Mouse (Mus musculus): ENCODE measurements around the gene Hmgb4. TPM values are rescaled to one million over a fixed set of nuclear protein-coding genes. Genes with fewer than 3 reads are reported as not detected.

The Hmgb4 gene
- polyA plus RNA-seq, 1 experiment from 2014 or later: not detected

- WGBS: 23% methylated on average over 19 of the region's 19 CpGs
- no peaks in the 10 kb centered on the region for H3K36me3 ChIP-seq (ENCODE audit: control insufficient read depth, insufficient read depth, low read length)
- no peak overlapping the region for H3K4me3 ChIP-seq (ENCODE audit: low read depth, low read length)
- H3K27me3 ChIP-seq (ENCODE audit: control insufficient read depth, insufficient read depth, low read length): no peaks in the 10 kb centered on the region
- H3K9ac ChIP-seq (replicated peaks; ENCODE audit: low read depth, low read length): no peak overlapping the region
- H3K9me3 ChIP-seq (ENCODE audit: control insufficient read depth, low read depth, low read length): no peaks in the 10 kb centered on the region
- H3K4me2 ChIP-seq (replicated peaks; ENCODE audit: low read depth, low read length): no peak overlapping the region; the same call in 1 of the 2 replicates
- no peak overlapping the region for H3K27ac ChIP-seq (ENCODE audit: low read length)
- ATAC-seq (ENCODE audit: insufficient number of reproducible peaks, insufficient read depth, low FRiP score, low read depth): peak; percentile 71; the same call in 1 of the 2 replicates
- H3K4me1 ChIP-seq (ENCODE audit: control insufficient read depth, insufficient read depth, low read length): peaks cover 12% of the 10 kb centered on the region; the same call in 1 of the 2 replicates
These were observed 10.2 kb upstream of the Hmgb4 start for GRCm38 (mm10) chr4:128270931-128271330.

GRCm38 (mm10) chr4:128270177-128270576, 9.4 kb upstream of the Hmgb4 start:
- WGBS: 51% methylated on average over 10 of the region's 10 CpGs
- Histone ChIP-seq H3K27ac (ENCODE audit: low read length) (no peak overlapping the region), H3K4me2 (replicated peaks; ENCODE audit: low read depth, low read length) (no peak overlapping the region)

GRCm38 (mm10) chr4:128269261-128269875, 8.6 kb upstream of the Hmgb4 start:
- H3K36me3 ChIP-seq (ENCODE audit: control insufficient read depth, insufficient read depth, low read length): no peaks in the 10 kb centered on the region
- no peak overlapping the region for H3K9ac ChIP-seq (replicated peaks; ENCODE audit: low read depth, low read length)
- H3K9me3 ChIP-seq (ENCODE audit: control insufficient read depth, low read depth, low read length): no peaks in the 10 kb centered on the region
- H3K4me1 ChIP-seq (ENCODE audit: control insufficient read depth, insufficient read depth, low read length): peaks cover 12% of the 10 kb centered on the region; the same call in 1 of the 2 replicates
- 86% methylated on average over 9 of the region's 9 CpGs for WGBS
- H3K4me3 ChIP-seq (ENCODE audit: low read depth, low read length): no peak overlapping the region
- no peak overlapping the region for H3K4me2 ChIP-seq (replicated peaks; ENCODE audit: low read depth, low read length)
- no peak for ATAC-seq (ENCODE audit: insufficient number of reproducible peaks, insufficient read depth, low FRiP score, low read depth)
- H3K27me3 ChIP-seq (ENCODE audit: control insufficient read depth, insufficient read depth, low read length): no peaks in the 10 kb centered on the region
- no peak overlapping the region for H3K27ac ChIP-seq (ENCODE audit: low read length)

More at GRCm38 (mm10) chr4:128270177-128270576, 9.4 kb upstream of the Hmgb4 start:
- Histone ChIP-seq H3K4me1 (ENCODE audit: control insufficient read depth, insufficient read depth, low read length) (peaks cover 12% of the 10 kb centered on the region; the same call in 1 of the 2 replicates), H3K27me3 (ENCODE audit: control insufficient read depth, insufficient read depth, low read length) (no peaks in the 10 kb centered on the region), H3K9me3 (ENCODE audit: control insufficient read depth, low read depth, low read length) (no peaks in the 10 kb centered on the region), H3K4me3 (ENCODE audit: low read depth, low read length) (no peak overlapping the region), H3K9ac (replicated peaks; ENCODE audit: low read depth, low read length) (no peak overlapping the region), H3K36me3 (ENCODE audit: control insufficient read depth, insufficient read depth, low read length) (no peaks in the 10 kb centered on the region)
- ATAC-seq (ENCODE audit: insufficient number of reproducible peaks, insufficient read depth, low FRiP score, low read depth): no peak

- Histone ChIP-seq H3K27me3 (ENCODE audit: control insufficient read depth, insufficient read depth, low read length) (no peaks in the 10 kb centered on the region), H3K36me3 (ENCODE audit: control insufficient read depth, insufficient read depth, low read length) (no peaks in the 10 kb centered on the region), H3K4me1 (ENCODE audit: control insufficient read depth, insufficient read depth, low read length) (peaks cover 4% of the 10 kb centered on the region; the same call in 1 of the 2 replicates), H3K4me3 (ENCODE audit: low read depth, low read length) (no peak overlapping the region), H3K9me3 (ENCODE audit: control insufficient read depth, low read depth, low read length) (no peaks in the 10 kb centered on the region), H3K9ac (replicated peaks; ENCODE audit: low read depth, low read length) (no peak overlapping the region), H3K4me2 (replicated peaks; ENCODE audit: low read depth, low read length) (no peak overlapping the region), H3K27ac (ENCODE audit: low read length) (no peak overlapping the region)
- no peak for ATAC-seq (ENCODE audit: insufficient number of reproducible peaks, insufficient read depth, low FRiP score, low read depth)
- WGBS: 73% methylated on average over 3 of the region's 3 CpGs
These were observed 4.6 kb upstream of the Hmgb4 start for GRCm38 (mm10) chr4:128265341-128265740.

GRCm38 (mm10) chr4:128264491-128264890, 3.7 kb upstream of the Hmgb4 start:
- Histone ChIP-seq H3K9me3 (ENCODE audit: control insufficient read depth, low read depth, low read length) (no peaks in the 10 kb centered on the region), H3K27me3 (ENCODE audit: control insufficient read depth, insufficient read depth, low read length) (no peaks in the 10 kb centered on the region), H3K9ac (replicated peaks; ENCODE audit: low read depth, low read length) (no peak overlapping the region), H3K4me2 (replicated peaks; ENCODE audit: low read depth, low read length) (no peak overlapping the region), H3K36me3 (ENCODE audit: control insufficient read depth, insufficient read depth, low read length) (no peaks in the 10 kb centered on the region), H3K4me1 (ENCODE audit: control insufficient read depth, insufficient read depth, low read length) (no peaks in the 10 kb centered on the region), H3K4me3 (ENCODE audit: low read depth, low read length) (no peak overlapping the region), H3K27ac (ENCODE audit: low read length) (no peak overlapping the region)
- WGBS: 79% methylated on average over 5 of the region's 5 CpGs
- no peak for ATAC-seq (ENCODE audit: insufficient number of reproducible peaks, insufficient read depth, low FRiP score, low read depth)

- H3K27ac ChIP-seq (ENCODE audit: low read length): no peak overlapping the region
- H3K4me3 ChIP-seq (ENCODE audit: low read depth, low read length): no peak overlapping the region
- H3K4me1 ChIP-seq (ENCODE audit: control insufficient read depth, insufficient read depth, low read length): no peaks in the 10 kb centered on the region
- ATAC-seq (ENCODE audit: insufficient number of reproducible peaks, insufficient read depth, low FRiP score, low read depth): no peak
- no peak overlapping the region for H3K9ac ChIP-seq (replicated peaks; ENCODE audit: low read depth, low read length)
- H3K27me3 ChIP-seq (ENCODE audit: control insufficient read depth, insufficient read depth, low read length): no peaks in the 10 kb centered on the region
- H3K36me3 ChIP-seq (ENCODE audit: control insufficient read depth, insufficient read depth, low read length): no peaks in the 10 kb centered on the region
- WGBS: 84% methylated on average over 5 of the region's 5 CpGs
- H3K9me3 ChIP-seq (ENCODE audit: control insufficient read depth, low read depth, low read length): no peaks in the 10 kb centered on the region
- H3K4me2 ChIP-seq (replicated peaks; ENCODE audit: low read depth, low read length): no peak overlapping the region
These were observed 1.5 kb downstream of the Hmgb4 start for GRCm38 (mm10) chr4:128259211-128259610.

GRCm38 (mm10) chr4:128248676-128249075, 12.1 kb downstream of the Hmgb4 start:
- Histone ChIP-seq H3K4me3 (ENCODE audit: low read depth, low read length) (no peak overlapping the region), H3K27me3 (ENCODE audit: control insufficient read depth, insufficient read depth, low read length) (no peaks in the 10 kb centered on the region), H3K27ac (ENCODE audit: low read length) (no peak overlapping the region), H3K4me1 (ENCODE audit: control insufficient read depth, insufficient read depth, low read length) (no peaks in the 10 kb centered on the region), H3K9me3 (ENCODE audit: control insufficient read depth, low read depth, low read length) (no peaks in the 10 kb centered on the region), H3K36me3 (ENCODE audit: control insufficient read depth, insufficient read depth, low read length) (no peaks in the 10 kb centered on the region), H3K9ac (replicated peaks; ENCODE audit: low read depth, low read length) (no peak overlapping the region), H3K4me2 (replicated peaks; ENCODE audit: low read depth, low read length) (no peak overlapping the region)
- no peak for ATAC-seq (ENCODE audit: insufficient number of reproducible peaks, insufficient read depth, low FRiP score, low read depth)
- WGBS: 8% methylated on average over 5 of the region's 5 CpGs

- 32% methylated on average over 2 of the region's 2 CpGs for WGBS
- Histone ChIP-seq H3K9ac (replicated peaks; ENCODE audit: low read depth, low read length) (no peak overlapping the region), H3K4me1 (ENCODE audit: control insufficient read depth, insufficient read depth, low read length) (no peaks in the 10 kb centered on the region), H3K4me3 (ENCODE audit: low read depth, low read length) (no peak overlapping the region), H3K9me3 (ENCODE audit: control insufficient read depth, low read depth, low read length) (no peaks in the 10 kb centered on the region), H3K4me2 (replicated peaks; ENCODE audit: low read depth, low read length) (no peak overlapping the region), H3K36me3 (ENCODE audit: control insufficient read depth, insufficient read depth, low read length) (no peaks in the 10 kb centered on the region), H3K27ac (ENCODE audit: low read length) (no peak overlapping the region), H3K27me3 (ENCODE audit: control insufficient read depth, insufficient read depth, low read length) (no peaks in the 10 kb centered on the region)
- no peak for ATAC-seq (ENCODE audit: insufficient number of reproducible peaks, insufficient read depth, low FRiP score, low read depth)
These were observed 15.6 kb downstream of the Hmgb4 start for GRCm38 (mm10) chr4:128245201-128245600.

- H3K9ac ChIP-seq (replicated peaks; ENCODE audit: low read depth, low read length): no peak overlapping the region
- H3K9me3 ChIP-seq (ENCODE audit: control insufficient read depth, low read depth, low read length): no peaks in the 10 kb centered on the region
- H3K36me3 ChIP-seq (ENCODE audit: control insufficient read depth, insufficient read depth, low read length): no peaks in the 10 kb centered on the region
- no peak overlapping the region for H3K4me2 ChIP-seq (replicated peaks; ENCODE audit: low read depth, low read length)
- no peak overlapping the region for H3K4me3 ChIP-seq (ENCODE audit: low read depth, low read length)
- H3K27me3 ChIP-seq (ENCODE audit: control insufficient read depth, insufficient read depth, low read length): no peaks in the 10 kb centered on the region
- 74% methylated on average over 2 of the region's 2 CpGs for WGBS
- H3K4me1 ChIP-seq (ENCODE audit: control insufficient read depth, insufficient read depth, low read length): no peaks in the 10 kb centered on the region
- ATAC-seq (ENCODE audit: insufficient number of reproducible peaks, insufficient read depth, low FRiP score, low read depth): no peak
- H3K27ac ChIP-seq (ENCODE audit: low read length): no peak overlapping the region
These were observed 18.9 kb downstream of the Hmgb4 start for GRCm38 (mm10) chr4:128241854-128242356.

All from stomach, embryonic 14.5 days (tissue).